Mouse (Mus musculus) stomach, embryonic 16.5 days (tissue): ENCODE measurements around the gene Rapgef5. TPM values are rescaled to one million over a fixed set of nuclear protein-coding genes. Genes with fewer than 3 reads are reported as not detected.

Experiments
- ATAC-seq: fragments of 200-750 bp; cut with Nextera tagmentation; 2 replicates; pipeline ENCODE4 v1.8.0; 2017; ENCODE audit warnings: moderate number of reproducible peaks, moderate TSS enrichment; ENCODE audit not compliant: insufficient read depth, low FRiP score
- H3K27ac ChIP-seq: fragments of 300-500 bp; sonication (generic); 2 replicates; pipeline ENCODE4 v1.5.1; 2014; ENCODE audit warnings: low read length
- H3K27me3 ChIP-seq: fragments of 300-500 bp; sonication (generic); 2 replicates; pipeline ENCODE4 v1.6.1; 2014; ENCODE audit warnings: low read length, control low read depth, mixed read lengths; ENCODE audit not compliant: control insufficient read depth, insufficient read depth
- H3K36me3 ChIP-seq: fragments of 300-500 bp; sonication (generic); 2 replicates; pipeline ENCODE4 v1.6.1; 2014; ENCODE audit warnings: low read length; ENCODE audit not compliant: control insufficient read depth, insufficient read depth
- H3K4me1 ChIP-seq: fragments of 300-500 bp; sonication (generic); 2 replicates; pipeline ENCODE4 v1.6.1; 2014; ENCODE audit warnings: low read length, control low read depth, mixed read lengths; ENCODE audit not compliant: control insufficient read depth, insufficient read depth
- H3K4me2 ChIP-seq: fragments of 300-500 bp; sonication (generic); 2 replicates; pipeline ENCODE4 v1.6.1; 2014; ENCODE audit warnings: low read depth, low read length, mixed read lengths
- H3K4me3 ChIP-seq: fragments of 300-500 bp; sonication (generic); replicated peaks from 2 replicates; pipeline ENCODE4 v1.5.1; 2014; ENCODE audit warnings: mild to moderate bottlenecking, low read length
- H3K9ac ChIP-seq: fragments of 300-500 bp; sonication (generic); 2 replicates; pipeline ENCODE4 v1.6.1; 2014; ENCODE audit warnings: low read length
- H3K9me3 ChIP-seq: fragments of 300-500 bp; sonication (generic); replicated peaks from 2 replicates; pipeline ENCODE4 v1.6.1; 2016; ENCODE audit warnings: low read length, control low read depth; ENCODE audit not compliant: control insufficient read depth
- WGBS: fragments of 180-500 bp; shearing (Covaris S2); extraction: QIAGEN DNeasy Blood & Tissue Kit; methylation state at CpG from one replicate; pipeline ENCODE4 v1.1.7; 2014; 5-methylcytosine and 5-hydroxymethylcytosine counted together
- polyA plus RNA-seq: library from polyadenylated mRNA; unstranded; fragments of >200 nt; fragmentation: Nextera tagmentation; extraction: Ambion mirVana; gene quantifications from 2 replicates; pipeline ENCODE4 v1.2.1, GENCODE M21; 2015

The Rapgef5 gene
- polyA plus RNA-seq, 1 experiment from 2014 or later, result 8.3 TPM

- no peak overlapping the region for H3K9ac ChIP-seq
- H3K4me1 ChIP-seq, result no peaks in the 10 kb centered on the region
- H3K4me2 ChIP-seq, result no peak overlapping the region
- no peaks in the 10 kb centered on the region for H3K36me3 ChIP-seq
- H3K27ac ChIP-seq, result no peak overlapping the region
- WGBS, result 74% methylated on average over 5 of the region's 5 CpGs
- H3K4me3 ChIP-seq, result no peak overlapping the region
- ATAC-seq, result no peak
- no peaks in the 10 kb centered on the region for H3K9me3 ChIP-seq
- H3K27me3 ChIP-seq, result no peaks in the 10 kb centered on the region
Observed at GRCm38 (mm10) chr12:117499242-117499641, 17.0 kb upstream of the Rapgef5 start.

- ATAC-seq, result no peak
- H3K9me3 ChIP-seq, result no peaks in the 10 kb centered on the region
- H3K9ac ChIP-seq, result no peak overlapping the region
- H3K4me2 ChIP-seq, result no peak overlapping the region
- 50% methylated on average over 4 of the region's 4 CpGs for WGBS
- H3K4me1 ChIP-seq, result no peaks in the 10 kb centered on the region
- H3K27me3 ChIP-seq, result no peaks in the 10 kb centered on the region
- H3K27ac ChIP-seq, result peak overlapping the region; percentile 15; the same call in 1 of the 2 replicates
- H3K4me3 ChIP-seq, result no peak overlapping the region
- H3K36me3 ChIP-seq, result no peaks in the 10 kb centered on the region
Observed at GRCm38 (mm10) chr12:117501180-117501579, 15.1 kb upstream of the Rapgef5 start.

GRCm38 (mm10) chr12:117502834-117503233 lies 13.4 kb upstream of the Rapgef5 start:
- H3K36me3 ChIP-seq, result no peaks in the 10 kb centered on the region
- no peak overlapping the region for H3K27ac ChIP-seq
- no peak overlapping the region for H3K9ac ChIP-seq
- H3K4me3 ChIP-seq, result no peak overlapping the region
- no peaks in the 10 kb centered on the region for H3K9me3 ChIP-seq
- no peak overlapping the region for H3K4me2 ChIP-seq
- 91% methylated on average over 3 of the region's 3 CpGs for WGBS
- no peaks in the 10 kb centered on the region for H3K4me1 ChIP-seq
- ATAC-seq, result no peak
- H3K27me3 ChIP-seq, result no peaks in the 10 kb centered on the region

GRCm38 (mm10) chr12:117505163-117505562 lies 11.1 kb upstream of the Rapgef5 start:
- Histone ChIP-seq H3K36me3 (no peaks in the 10 kb centered on the region), H3K4me1 (no peaks in the 10 kb centered on the region), H3K4me3 (no peak overlapping the region), H3K27me3 (no peaks in the 10 kb centered on the region), H3K4me2 (no peak overlapping the region), H3K27ac (no peak overlapping the region), H3K9ac (no peak overlapping the region), H3K9me3 (no peaks in the 10 kb centered on the region)
- WGBS, result 57% methylated on average over 2 of the region's 2 CpGs
- ATAC-seq, result no peak

GRCm38 (mm10) chr12:117507772-117508171 lies 8.5 kb upstream of the Rapgef5 start:
- no peaks in the 10 kb centered on the region for H3K36me3 ChIP-seq
- WGBS, result 53% methylated on average over 1 of the region's 1 CpGs
- H3K4me3 ChIP-seq, result no peak overlapping the region
- no peak for ATAC-seq
- H3K4me2 ChIP-seq, result no peak overlapping the region
- H3K4me1 ChIP-seq, result no peaks in the 10 kb centered on the region
- H3K27ac ChIP-seq, result no peak overlapping the region
- H3K27me3 ChIP-seq, result no peaks in the 10 kb centered on the region
- H3K9me3 ChIP-seq, result no peaks in the 10 kb centered on the region
- no peak overlapping the region for H3K9ac ChIP-seq

- Histone ChIP-seq H3K4me3 (no peak overlapping the region), H3K36me3 (no peaks in the 10 kb centered on the region), H3K9ac (no peak overlapping the region), H3K9me3 (no peaks in the 10 kb centered on the region), H3K4me2 (no peak overlapping the region), H3K27ac (no peak overlapping the region), H3K27me3 (no peaks in the 10 kb centered on the region), H3K4me1 (no peaks in the 10 kb centered on the region)
- WGBS, result 24% methylated on average over 2 of the region's 2 CpGs
- ATAC-seq, result no peak
Observed at GRCm38 (mm10) chr12:117509919-117510318, 6.4 kb upstream of the Rapgef5 start.

GRCm38 (mm10) chr12:117512468-117512867 lies 3.8 kb upstream of the Rapgef5 start:
- no peak for ATAC-seq
- no peaks in the 10 kb centered on the region for H3K9me3 ChIP-seq
- no peak overlapping the region for H3K4me2 ChIP-seq
- H3K4me3 ChIP-seq, result no peak overlapping the region
- no peaks in the 10 kb centered on the region for H3K27me3 ChIP-seq
- 83% methylated on average over 3 of the region's 3 CpGs for WGBS
- H3K27ac ChIP-seq, result no peak overlapping the region
- no peak overlapping the region for H3K9ac ChIP-seq
- H3K36me3 ChIP-seq, result no peaks in the 10 kb centered on the region
- H3K4me1 ChIP-seq, result no peaks in the 10 kb centered on the region

GRCm38 (mm10) chr12:117513150-117513932 lies 2.9 kb upstream of the Rapgef5 start:
- ATAC-seq, result no peak
- 70% methylated on average over 11 of the region's 11 CpGs for WGBS

GRCm38 (mm10) chr12:117517275-117517936 lies 1.1 kb downstream of the Rapgef5 start:
- Histone ChIP-seq H3K9ac (no peak overlapping the region), H3K4me2 (peak overlapping the region; percentile 2; the same call in 1 of the 2 replicates), H3K27ac (no peak overlapping the region), H3K27me3 (no peaks in the 10 kb centered on the region), H3K4me1 (no peaks in the 10 kb centered on the region), H3K4me3 (no peak overlapping the region), H3K36me3 (no peaks in the 10 kb centered on the region), H3K9me3 (no peaks in the 10 kb centered on the region)
- no peak for ATAC-seq
- WGBS, result 57% methylated on average over 14 of the region's 14 CpGs

More at GRCm38 (mm10) chr12:117513150-117513932, 2.9 kb upstream of the Rapgef5 start:
- H3K4me2 ChIP-seq, result no peak overlapping the region
- no peak overlapping the region for H3K27ac ChIP-seq
- no peak overlapping the region for H3K9ac ChIP-seq
- H3K4me1 ChIP-seq, result no peaks in the 10 kb centered on the region
- no peaks in the 10 kb centered on the region for H3K36me3 ChIP-seq
- H3K9me3 ChIP-seq, result no peaks in the 10 kb centered on the region
- H3K4me3 ChIP-seq, result no peak overlapping the region
- no peaks in the 10 kb centered on the region for H3K27me3 ChIP-seq
